Mouse (Mus musculus) kidney, adult 8-10 months (tissue): ENCODE results near the gene Fgf18.

Source experiments
- DNase-seq, 2 experiments: peaks; one replicate each; pipeline ENCODE4 v3.0.0; 2022

The Fgf18 gene

GRCm38 (mm10) chr11:33149453-33149852, 2.3 kb upstream of the Fgf18 start:
- DNase-seq, result no peak

GRCm38 (mm10) chr11:33149088-33149436, 1.9 kb upstream of the Fgf18 start:
- no peak for DNase-seq

GRCm38 (mm10) chr11:33148338-33149087, 1.3 kb upstream of the Fgf18 start:
- peak; percentile 76 to 87 for DNase-seq

GRCm38 (mm10) chr11:33147572-33148337, 555 bp upstream of the Fgf18 start:
- DNase-seq, result peak in 1 of 2 experiments; percentile 30

GRCm38 (mm10) chr11:33146651-33147131, 509 bp downstream of the Fgf18 start:
- peak; percentile 19 to 52 for DNase-seq

GRCm38 (mm10) chr11:33146143-33146497, 1.1 kb downstream of the Fgf18 start:
- peak; percentile 56 to 79 for DNase-seq

- no peak for DNase-seq
These were observed 1.7 kb downstream of the Fgf18 start for GRCm38 (mm10) chr11:33145201-33146142.

GRCm38 (mm10) chr11:33143906-33144305, 3.3 kb downstream of the Fgf18 start:
- no peak for DNase-seq

- DNase-seq, result no peak
These were observed 4.4 kb downstream of the Fgf18 start for GRCm38 (mm10) chr11:33142801-33143200.

- DNase-seq, result no peak
These were observed 7.1 kb downstream of the Fgf18 start for GRCm38 (mm10) chr11:33140111-33140460.

GRCm38 (mm10) chr11:33139458-33140110, 7.6 kb downstream of the Fgf18 start:
- DNase-seq, result no peak

GRCm38 (mm10) chr11:33138686-33139085, 8.5 kb downstream of the Fgf18 start:
- DNase-seq, result no peak

- no peak for DNase-seq
These were observed 12.7 kb downstream of the Fgf18 start for GRCm38 (mm10) chr11:33134391-33134986.

GRCm38 (mm10) chr11:33132619-33133338, 14.4 kb downstream of the Fgf18 start:
- no peak for DNase-seq

GRCm38 (mm10) chr11:33127058-33127457, 20.1 kb downstream of the Fgf18 start:
- DNase-seq, result no peak

GRCm38 (mm10) chr11:33122575-33123268, 24.5 kb downstream of the Fgf18 start:
- DNase-seq, result peak; percentile 73 to 76

- peak; percentile 11 to 42 for DNase-seq
These were observed 27.6 kb downstream of the Fgf18 start for GRCm38 (mm10) chr11:33119556-33119955.

- DNase-seq, result peak; percentile 72 to 81
These were observed 28.1 kb downstream of the Fgf18 start for GRCm38 (mm10) chr11:33119116-33119515.

- no peak for DNase-seq
These were observed 28.7 kb downstream of the Fgf18 start for GRCm38 (mm10) chr11:33118480-33118879.

- no peak for DNase-seq
These were observed 31.4 kb downstream of the Fgf18 start for GRCm38 (mm10) chr11:33115796-33116195.

- DNase-seq, result no peak
These were observed 34.8 kb downstream of the Fgf18 start for GRCm38 (mm10) chr11:33112407-33112806.
